Mouse (Mus musculus): ENCODE measurements around the gene Ddx25.

GRCm38 (mm10) chr9:35516182-35516581 lies 42.1 kb downstream of the Ddx25 start:
- no peak for TF ChIP-seq CTCF (IDR thresholded peaks at IDR 0.05; ENCODE audit: low read depth)
- TF ChIP-seq EP300 (optimal IDR thresholded peaks at IDR 0.05) = no peak

Measured in stomach, postnatal 0 days (tissue).